Mouse (Mus musculus) layer of hippocampus, adult 8-10 months (tissue): ENCODE data around the gene Nck2. TPM values are rescaled to one million over a fixed set of nuclear protein-coding genes. Genes with fewer than 3 reads are reported as not detected.
"Not testable (repeated sequence)": the region's sequence is repeated elsewhere in the genome, so short reads cannot be mapped to it uniquely, and the experiment has no call there.

ENCODE experiments used
- DNase-seq, 2 experiments: peaks; one replicate each; pipeline ENCODE4 v3.0.0; 2022; ENCODE audit warnings: low spot score in 2 of 2
- total RNA-seq, 4 experiments: library from RNA; stranded (reverse); gene quantifications; 2 replicates each; pipeline ENCODE4 v1.2.4; 2022

Gene Nck2
- total RNA-seq, 4 experiments from 2014 or later: 40.5 to 50.5 (median 48.8) TPM

GRCm38 (mm10) chr1:43531307-43531706 lies 86.9 kb downstream of the Nck2 start:
- peak; percentile 30 to 33 for DNase-seq

- no peak for DNase-seq
Measured at GRCm38 (mm10) chr1:43532279-43532678, 87.9 kb downstream of the Nck2 start.

DNA sequence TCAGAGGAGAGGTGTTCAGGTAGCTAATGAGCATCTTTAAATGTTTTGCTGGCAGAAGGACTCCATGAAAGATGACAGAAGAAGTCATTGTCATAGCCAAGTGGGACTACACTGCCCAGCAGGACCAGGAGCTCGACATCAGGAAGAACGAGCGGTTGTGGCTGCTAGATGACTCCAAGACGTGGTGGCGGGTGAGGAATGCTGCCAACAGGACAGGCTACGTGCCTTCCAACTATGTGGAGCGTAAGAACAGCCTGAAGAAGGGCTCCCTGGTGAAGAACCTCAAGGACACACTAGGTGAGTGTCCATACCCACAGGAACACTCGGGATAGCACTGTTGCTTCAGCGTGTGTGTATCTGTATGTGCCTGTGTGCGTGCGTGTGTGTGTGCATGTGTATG lies 89.1 kb downstream of the Nck2 start:
- not testable (repeated sequence) for DNase-seq

DNA sequence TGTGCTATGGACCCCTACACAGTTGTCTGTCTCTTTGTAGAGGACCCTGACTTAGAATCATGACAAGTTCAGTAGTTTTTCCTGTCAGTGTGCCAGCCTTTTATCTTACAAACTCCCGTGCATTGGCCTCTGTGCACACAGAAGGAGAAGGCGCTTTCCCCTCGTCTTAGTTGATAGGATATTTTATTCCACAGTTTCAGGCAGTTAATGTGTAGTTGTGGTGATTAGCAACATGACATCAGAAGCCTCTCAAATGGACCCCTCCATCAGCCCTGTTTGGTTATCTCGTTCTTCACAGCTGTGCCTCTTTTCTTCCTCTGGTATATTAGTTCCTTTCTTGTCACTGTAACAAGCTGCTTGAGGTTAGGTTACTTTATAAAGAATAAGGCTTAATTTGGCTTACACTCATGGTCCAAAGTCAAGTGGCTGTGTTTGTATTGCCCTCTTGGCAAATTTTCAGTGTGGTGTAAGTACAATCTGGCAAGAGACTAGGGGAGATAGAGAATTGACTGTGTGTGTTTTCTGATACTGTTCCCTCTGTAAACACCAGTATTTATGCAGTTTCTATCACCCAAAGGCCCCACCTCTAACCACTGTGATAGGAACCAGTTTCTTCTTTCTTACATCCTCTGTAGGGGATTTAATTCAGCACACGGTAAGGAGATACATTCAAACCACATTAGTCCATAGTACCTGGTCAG lies 89.8 kb downstream of the Nck2 start:
- DNase-seq: no peak

- no peak for DNase-seq
Measured at GRCm38 (mm10) chr1:43535519-43536000, 91.2 kb downstream of the Nck2 start.

DNA sequence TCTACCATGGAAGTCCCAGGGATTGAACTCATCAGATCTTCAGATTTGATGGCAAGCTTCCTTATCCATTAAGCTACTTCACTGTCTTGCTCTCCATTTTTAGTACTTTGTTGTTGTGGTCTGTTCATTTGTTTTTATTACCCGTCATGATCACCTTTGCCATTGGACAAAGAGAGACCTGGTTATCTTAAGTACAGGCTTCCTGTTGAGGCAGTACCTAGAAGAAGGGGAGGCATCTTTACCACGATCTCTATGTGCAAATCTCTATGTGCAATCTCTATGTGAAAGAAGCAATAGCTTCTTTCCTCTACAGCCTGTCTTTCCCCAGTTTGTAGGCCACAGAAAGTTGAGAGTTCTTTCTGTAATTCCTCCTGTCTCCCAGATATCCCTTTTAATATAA lies 91.9 kb downstream of the Nck2 start:
- no peak for DNase-seq

- no peak for DNase-seq
Measured at GRCm38 (mm10) chr1:43537021-43537420, 92.6 kb downstream of the Nck2 start.

DNA sequence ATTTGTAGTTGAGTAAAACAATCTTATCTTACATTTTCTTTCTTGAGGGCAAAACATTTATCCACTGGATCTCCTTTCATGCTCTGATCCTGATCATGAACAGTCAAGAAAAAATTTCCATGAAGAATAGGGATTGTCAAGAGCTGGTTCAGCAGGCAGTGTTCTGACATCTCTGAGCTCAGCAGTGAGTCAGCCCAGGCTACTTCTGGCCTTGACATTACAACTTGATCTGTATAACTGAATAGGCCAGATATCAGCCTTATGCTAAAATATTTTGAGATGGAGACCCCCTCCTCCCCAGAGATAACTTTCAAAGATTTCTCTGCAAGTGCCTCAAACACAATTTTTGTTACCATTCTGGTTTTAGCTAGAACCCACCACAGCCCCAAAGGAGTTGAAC lies 93.1 kb downstream of the Nck2 start:
- DNase-seq: no peak

GRCm38 (mm10) chr1:43538716-43539115 lies 94.3 kb downstream of the Nck2 start:
- DNase-seq: no peak

DNA sequence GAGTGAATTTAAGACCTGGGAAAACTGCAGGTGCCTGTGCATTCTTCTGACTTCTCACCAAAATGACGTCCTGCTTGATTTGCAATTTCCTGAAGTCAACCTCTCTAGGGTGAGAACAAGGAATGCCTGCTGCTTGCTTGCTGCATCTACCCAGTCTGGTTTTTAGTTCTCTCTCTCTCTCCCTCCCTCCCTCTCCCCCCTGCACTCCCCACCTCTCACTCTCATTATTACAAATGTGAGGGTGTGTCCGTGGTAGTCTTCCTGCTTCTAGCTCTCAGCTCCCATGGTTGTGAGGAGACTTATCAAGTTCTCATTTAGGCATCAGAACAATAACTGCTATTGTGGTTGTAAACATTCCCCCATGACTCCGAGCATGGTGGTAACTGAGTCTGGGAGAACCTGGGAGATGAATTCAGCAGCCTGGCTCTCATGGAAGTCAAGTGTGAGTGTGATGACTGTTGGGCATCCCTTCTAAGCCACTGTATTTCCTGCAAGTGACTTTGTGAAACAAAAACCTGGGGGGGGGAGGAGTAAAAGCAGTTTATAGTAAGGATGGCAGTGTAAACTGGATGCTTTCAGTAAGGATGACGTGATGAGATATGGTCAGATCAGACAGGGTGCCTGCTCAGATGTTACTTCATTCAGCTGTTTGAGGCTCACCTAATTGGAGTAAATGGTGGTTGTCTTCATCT lies 95.5 kb downstream of the Nck2 start:
- DNase-seq: no peak

GRCm38 (mm10) chr1:43542339-43542738 lies 98.0 kb downstream of the Nck2 start:
- DNase-seq: no peak

- no peak for DNase-seq
Measured at GRCm38 (mm10) chr1:43547644-43548043, 103.3 kb downstream of the Nck2 start.

GRCm38 (mm10) chr1:43548749-43549148 lies 104.4 kb downstream of the Nck2 start:
- DNase-seq: no peak

DNA sequence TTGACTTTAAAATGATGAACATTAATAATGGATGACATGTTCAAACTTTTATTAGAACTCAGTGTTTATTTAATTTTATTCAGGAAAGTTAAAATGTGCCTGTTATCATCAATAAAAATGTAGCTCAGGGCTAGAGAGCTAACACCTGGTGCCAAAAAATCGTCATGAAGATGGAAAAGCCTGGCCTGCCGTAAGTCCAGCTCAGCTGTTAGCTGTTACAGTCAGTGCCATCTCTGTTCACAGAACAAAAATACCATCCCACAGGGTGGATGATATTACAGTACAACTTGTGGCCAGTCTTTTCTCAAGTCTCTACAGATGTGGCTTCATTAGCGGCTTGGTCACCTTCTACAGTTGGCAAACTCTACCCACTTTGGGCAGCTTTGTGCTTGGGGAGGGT lies 106.1 kb downstream of the Nck2 start:
- no peak for DNase-seq

- DNase-seq: not testable (repeated sequence)
Measured at GRCm38 (mm10) chr1:43553989-43554679, 109.8 kb downstream of the Nck2 start.

DNA sequence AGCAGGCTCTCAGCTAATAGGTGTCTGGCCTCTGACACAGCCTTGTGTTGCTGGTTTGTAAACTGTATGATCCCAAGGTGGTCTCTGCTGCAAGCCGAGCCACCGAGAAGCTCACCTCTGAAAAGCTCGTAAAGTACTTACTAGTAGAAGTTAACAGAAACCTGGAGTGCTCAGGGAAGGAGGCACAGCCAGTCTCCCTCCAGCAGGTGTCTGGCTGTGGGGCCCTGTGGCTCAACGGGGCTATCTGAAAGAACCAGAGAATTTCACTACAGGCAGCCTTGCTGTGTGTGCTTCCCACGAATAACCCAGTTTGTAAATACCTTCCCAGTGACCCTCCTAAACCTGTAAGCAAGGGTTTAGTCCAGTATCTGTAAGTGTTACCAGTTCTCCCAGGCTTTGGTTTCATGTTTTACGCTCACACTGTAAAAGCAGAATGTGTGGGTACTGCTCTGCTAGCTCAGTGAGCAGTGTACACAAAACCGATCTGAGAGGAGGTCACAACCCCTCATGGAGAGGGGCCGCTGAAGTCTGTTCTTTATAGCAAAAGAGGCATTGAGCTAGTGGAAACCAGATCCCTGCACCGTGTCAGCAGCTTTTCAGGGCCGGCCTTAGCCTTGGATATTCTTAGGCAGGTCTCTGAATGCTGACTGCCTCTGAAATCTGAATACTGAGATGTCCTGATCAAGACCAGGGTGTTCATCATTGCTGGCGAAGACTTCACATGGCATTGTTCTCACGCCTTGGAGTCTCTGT lies 111.0 kb downstream of the Nck2 start:
- DNase-seq: no peak

- DNase-seq: no peak
Measured at GRCm38 (mm10) chr1:43558329-43558728, 114.0 kb downstream of the Nck2 start.

DNA sequence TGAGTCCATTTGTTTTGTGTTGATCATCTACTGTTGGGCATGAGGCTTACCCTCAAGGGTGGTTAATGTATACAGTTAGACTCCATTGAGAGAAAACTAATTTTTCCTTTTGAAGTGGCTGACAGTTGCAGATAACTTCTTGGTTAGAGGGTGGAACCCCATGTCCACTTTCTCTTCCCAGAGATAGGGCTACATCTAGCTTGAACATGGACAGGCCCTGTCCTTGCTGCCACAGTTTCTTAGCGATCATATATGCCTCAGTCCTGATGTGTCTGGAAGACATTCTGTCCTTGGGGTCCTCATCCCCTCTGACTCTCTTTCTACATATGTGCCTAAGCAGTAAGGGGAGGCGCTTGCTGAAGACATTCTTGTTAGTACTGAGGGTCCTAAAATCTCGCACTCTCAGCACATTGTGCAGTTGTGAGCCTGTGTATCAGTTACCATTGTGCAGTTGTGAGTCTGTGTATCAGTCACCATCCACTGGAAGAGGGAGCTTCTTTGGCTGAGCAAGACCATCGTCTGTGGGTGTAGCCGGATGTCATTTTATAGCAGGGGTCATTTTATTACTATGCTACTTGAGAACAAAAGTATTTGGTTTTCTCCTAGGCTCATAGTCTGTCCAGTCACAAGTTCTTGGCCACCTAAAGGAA lies 114.8 kb downstream of the Nck2 start:
- no peak for DNase-seq

DNA sequence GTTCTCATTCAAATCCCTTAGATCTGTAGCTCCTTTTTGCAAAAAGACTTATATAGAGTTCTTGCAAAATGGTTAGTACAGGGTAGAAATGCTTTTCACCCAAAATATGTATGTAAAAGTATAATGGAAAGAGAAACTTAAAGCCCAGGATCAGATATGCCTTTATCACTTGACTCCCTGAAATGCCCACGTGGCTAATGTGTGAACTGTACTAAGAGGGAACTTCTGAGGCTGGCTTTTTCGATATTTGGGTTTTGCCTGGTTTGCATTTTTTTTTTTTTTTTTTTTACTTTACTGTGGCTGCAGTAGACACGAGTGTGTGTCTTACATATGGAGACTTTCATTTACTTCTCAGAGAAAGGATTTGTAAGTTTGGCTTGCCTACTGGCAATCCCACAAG lies 116.7 kb downstream of the Nck2 start:
- no peak for DNase-seq

DNA sequence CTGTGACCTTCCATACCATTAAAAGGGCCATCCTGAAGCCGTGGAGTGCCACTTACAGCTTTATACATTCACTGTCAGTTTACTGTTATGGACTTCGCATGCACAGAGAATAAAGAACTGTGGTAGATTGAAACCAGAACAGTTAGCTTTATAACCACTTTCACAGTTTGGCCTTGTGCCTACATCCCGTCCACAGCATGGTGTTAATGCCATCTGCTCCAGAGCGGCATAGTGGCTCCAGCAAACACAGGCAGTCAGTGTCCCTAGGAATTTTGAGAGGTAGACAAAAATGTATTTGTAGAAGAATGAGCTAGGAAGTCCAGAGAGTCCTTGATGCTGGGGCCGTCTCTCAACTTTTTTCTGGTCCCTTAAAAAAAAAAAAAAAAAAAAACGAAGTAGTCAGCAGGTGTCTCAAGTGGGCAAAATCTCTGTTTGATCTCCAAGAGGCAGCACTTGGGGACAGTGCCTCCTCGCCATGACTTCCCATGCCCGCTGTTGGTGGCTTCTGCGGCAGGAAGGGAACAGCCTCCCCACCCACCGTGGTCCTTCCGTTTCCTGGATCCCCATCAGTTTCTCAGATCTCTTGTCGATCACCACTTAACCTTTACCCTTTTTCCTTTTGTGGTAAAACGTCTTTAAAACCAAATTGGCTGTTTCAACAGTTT lies 117.8 kb downstream of the Nck2 start:
- DNase-seq: no peak

DNA sequence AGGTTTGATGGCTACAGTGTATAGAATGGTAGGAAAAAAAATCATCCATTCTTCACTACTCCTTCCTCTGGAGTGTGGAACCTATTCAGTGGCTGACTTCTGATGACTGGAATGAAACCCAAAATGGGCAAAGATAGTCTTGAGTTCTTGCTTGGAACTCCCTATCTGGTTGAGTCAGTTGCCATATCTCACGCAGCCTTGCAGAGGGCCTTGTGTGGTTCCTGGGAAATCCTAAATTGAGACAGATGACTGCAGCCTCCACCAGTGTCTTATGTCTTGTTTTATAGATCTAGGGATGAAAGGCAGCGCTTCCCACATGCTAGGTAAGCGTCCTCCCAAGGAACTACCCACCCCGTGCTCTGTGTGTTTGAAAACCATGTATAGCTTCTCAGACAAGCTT lies 120.9 kb downstream of the Nck2 start:
- no peak for DNase-seq
